Mouse (Mus musculus) CD4-positive helper T cell, adult 2 months (primary cell): Measurements from ENCODE around the gene Pde4b.

Source experiments
- DNase-seq: peaks from one replicate; pipeline ENCODE4 v3.0.0-alpha.2; 2012; ENCODE audit warnings: low read depth, missing footprints, low spot score

Gene Pde4b

DNA sequence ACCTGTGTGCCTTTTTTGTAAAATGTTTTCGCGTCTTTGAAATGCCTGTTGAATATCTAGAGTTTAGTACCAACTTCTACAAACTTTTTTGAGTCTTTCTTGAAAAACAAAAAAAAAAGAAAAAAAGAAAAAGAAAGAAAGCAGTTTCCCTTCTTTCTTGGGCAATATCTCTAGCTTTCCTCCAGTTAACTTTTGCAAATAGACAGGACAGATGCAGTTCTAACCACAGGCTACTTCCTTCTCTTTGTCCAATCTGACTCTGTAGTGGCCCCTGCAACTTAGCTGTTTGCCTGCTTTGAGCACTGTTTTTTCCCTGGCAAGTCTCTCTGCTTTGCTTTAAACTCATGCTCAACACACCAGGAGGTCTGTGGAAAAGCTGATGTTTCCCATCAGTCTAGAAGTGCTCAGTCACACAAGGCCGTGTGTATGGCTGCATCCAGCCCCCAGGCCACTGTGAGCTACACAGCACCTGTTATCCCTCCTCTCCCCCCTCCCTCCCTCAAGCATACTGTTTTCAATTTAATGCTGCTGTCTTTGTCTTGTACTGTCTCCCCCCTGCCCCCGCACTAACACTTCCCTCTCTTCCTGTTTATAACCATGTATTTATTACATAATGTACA, 518.5 kb downstream of the Pde4b start:
- no peak for DNase-seq

GRCm38 (mm10) chr4:102606825-102607224, 519.5 kb downstream of the Pde4b start:
- peak; percentile 27 for DNase-seq

- DNase-seq = peak; percentile 53
Observed at GRCm38 (mm10) chr4:102607744-102608416, 520.5 kb downstream of the Pde4b start.

GRCm38 (mm10) chr4:102612596-102612995, 525.3 kb downstream of the Pde4b start:
- DNase-seq = no peak

DNA sequence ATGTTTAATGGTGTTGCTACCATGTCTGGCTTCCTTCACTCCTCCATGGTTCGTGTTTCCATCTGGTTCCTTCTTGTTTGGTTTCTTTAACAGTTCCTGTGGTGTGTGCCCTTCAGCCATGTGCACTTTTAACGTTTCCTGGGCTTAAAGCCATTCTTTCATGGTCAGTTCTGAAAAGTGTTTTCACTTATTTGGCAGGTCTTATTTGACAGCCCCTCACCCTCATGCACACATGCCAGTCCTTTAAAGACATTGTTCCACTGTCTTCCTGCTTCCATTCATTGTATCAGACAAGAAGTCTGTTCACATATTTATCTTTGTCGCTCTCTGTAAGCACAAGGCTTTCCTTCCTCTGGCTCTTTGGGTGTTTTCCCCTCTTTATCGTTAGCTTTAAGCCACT, 530.4 kb downstream of the Pde4b start:
- DNase-seq = no peak

GRCm38 (mm10) chr4:102618609-102619008, 531.3 kb downstream of the Pde4b start:
- DNase-seq = no peak

GRCm38 (mm10) chr4:102620179-102620910, 533.0 kb downstream of the Pde4b start:
- DNase-seq = no peak

DNA sequence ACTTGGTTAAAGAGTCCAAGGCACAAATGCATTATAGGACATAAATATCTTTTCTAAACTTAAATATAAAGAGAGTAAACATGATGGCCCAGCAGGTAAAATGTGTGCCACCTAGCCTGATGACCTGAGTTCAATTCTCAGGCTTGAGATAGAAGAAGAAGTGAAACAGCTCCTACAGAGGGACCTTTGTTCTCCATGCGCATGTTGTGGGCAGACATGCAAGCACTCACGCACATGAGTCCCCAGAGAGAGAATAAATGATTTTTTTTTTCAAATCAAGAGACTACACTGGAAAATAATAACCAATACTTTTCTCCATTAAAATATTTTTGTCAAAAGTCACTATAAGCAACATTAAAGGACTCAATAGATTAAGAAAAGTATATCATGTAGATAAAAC, 533.8 kb downstream of the Pde4b start:
- no peak for DNase-seq

DNA sequence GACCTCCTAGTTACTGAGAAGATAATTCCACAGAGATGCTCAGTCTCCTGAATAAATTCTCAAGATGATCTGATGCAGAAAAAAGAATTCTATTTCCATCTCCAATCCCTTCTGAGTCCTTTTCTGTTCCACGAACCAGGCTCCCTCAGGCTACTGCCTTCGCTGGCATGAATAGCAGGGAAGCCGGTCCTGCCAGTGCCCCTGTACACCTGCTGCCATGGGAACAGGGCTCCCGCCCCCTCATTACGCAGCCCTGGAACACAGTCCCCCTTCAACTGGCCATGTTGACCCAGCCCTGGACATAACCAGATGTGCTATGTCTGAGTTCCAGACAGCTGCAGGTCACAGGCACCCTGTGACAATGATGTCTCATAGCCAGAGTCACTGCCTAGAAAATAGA, 535.6 kb downstream of the Pde4b start:
- no peak for DNase-seq

- no peak for DNase-seq
Observed at GRCm38 (mm10) chr4:102623789-102624611, 536.7 kb downstream of the Pde4b start.

DNA sequence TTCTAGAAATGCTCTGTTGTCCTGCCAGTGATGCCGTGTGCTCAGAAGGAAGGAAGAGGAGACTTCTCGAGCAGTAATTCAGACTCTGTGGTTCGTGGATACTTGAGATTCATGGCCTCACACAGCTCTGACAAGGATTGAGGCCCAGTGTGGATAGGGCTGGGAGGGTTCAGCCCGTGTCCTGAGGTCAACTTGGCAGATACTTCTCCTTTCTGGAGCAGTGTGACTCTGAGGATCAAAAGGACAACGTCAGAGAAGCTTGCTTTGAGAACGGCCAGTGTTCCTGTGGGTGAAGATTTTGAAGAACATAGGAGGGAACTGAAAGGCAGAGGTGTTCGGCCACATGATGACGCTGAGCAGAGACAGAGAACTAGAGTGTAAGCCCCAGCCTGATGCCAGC, 537.6 kb downstream of the Pde4b start:
- DNase-seq = no peak

GRCm38 (mm10) chr4:102627799-102628198, 540.5 kb downstream of the Pde4b start:
- no peak for DNase-seq

GRCm38 (mm10) chr4:102629621-102630020, 542.3 kb downstream of the Pde4b start:
- peak; percentile 34 for DNase-seq

GRCm38 (mm10) chr4:102630261-102630660, 542.9 kb downstream of the Pde4b start:
- no peak for DNase-seq

- no peak for DNase-seq
Observed at GRCm38 (mm10) chr4:102631624-102632023, 544.3 kb downstream of the Pde4b start.

DNA sequence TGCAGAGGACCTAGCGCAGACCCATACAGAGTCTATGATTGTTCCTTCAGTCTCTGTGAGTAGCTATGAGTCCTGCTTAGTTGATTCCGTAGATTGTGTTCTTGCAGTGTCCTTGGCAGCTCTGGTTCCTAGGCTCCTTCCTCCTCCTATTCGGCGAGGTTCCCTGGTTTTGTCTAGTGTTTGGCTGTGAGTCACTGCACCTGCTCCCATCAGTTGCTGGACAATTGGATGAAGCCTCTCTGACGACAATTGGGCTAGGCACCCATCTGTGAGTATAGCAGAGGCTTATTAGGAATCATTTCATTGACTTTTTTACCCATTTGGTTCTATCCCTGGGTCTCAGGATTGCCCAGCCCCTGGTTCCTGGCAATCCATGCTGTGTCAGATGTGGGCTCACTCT, 545.9 kb downstream of the Pde4b start:
- no peak for DNase-seq

GRCm38 (mm10) chr4:102635258-102635657, 547.9 kb downstream of the Pde4b start:
- DNase-seq = peak; percentile 46

DNA sequence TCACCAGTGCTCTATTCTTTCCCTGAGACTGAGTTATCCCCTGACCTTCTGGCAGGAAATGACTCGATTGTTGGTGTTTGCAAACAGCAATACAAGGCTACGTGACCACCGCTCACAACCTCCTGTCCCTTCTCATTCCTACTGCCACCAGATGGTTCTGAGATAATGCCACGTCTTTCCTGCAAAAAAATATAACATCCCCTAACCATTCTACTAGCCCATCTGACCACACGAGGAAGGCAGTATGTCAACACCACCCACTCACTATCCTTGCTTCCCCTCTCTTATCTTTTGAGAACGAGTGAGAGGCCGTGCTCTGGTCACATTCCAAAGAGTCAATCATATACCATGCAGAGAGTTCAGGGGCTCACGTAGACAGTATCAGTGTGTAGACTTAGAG, 548.6 kb downstream of the Pde4b start:
- DNase-seq = no peak

GRCm38 (mm10) chr4:102637348-102637910, 550.1 kb downstream of the Pde4b start:
- DNase-seq = no peak

DNA sequence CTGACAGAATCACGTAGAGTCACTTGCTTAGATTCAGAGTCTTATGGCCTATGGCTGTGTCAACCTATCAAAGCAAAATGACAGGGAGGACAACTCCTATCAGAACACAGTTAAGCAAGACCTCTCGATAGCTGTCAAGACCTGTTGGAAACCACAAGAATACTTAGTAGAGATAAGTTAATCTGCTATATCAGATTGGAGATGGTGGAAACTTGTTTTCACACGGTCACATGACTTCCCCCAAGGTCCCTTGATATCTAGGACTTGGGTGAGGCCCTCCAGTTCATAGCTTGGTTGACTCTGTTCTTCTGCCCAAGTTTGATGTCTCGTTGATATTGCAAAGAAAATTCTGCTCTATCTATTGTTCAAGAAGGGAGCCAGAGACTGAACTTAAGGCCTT, 553.6 kb downstream of the Pde4b start:
- peak; percentile 23 for DNase-seq

DNA sequence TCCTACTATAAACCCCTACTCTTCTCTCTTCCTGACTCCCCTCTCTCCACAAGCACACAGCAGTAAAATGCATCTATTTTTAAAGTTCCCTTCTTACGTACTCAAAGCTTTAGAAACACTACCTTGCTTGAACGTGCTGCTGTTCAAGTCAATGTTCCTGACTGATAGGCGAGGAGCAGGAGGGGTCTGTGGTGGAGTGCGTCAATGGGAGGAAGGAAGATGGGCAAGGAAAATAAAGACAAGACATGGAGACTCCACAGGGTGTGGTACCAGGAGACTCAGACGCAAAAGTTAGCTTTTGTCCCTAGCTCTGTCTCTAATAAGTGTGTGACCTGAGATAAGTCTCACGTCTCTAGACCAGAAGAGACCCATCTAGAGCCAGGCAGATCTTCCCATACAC, 556.7 kb downstream of the Pde4b start:
- no peak for DNase-seq

DNA sequence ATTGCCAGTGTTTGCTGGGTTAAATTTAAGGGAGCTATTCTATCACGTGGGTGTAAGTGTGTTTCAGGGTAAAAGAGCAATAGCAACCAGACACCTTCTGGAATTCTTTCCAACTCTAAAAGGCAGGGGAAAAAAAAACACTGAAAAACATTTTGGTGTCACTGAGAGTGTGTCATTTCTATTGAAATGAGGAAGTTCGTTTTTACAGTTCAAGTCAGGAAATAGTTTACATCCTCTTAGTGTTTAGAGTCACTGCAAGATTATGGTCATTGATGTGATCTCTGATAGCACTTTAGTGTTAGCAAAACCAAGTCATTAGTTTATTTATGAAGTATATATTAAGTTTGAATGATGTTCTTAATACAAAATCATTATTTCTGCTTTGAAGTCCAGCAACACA, 559.7 kb downstream of the Pde4b start:
- no peak for DNase-seq
